Mouse (Mus musculus) heart, embryonic 15.5 days (tissue): ENCODE data around the gene Kdm2a. TPM values are rescaled to one million over a fixed set of nuclear protein-coding genes. Genes with fewer than 3 reads are reported as not detected.
A peak's percentile ranks its signal among the peaks of the same experiment; 100 is the strongest.

ENCODE experiments used
- ATAC-seq: fragments of 200-750 bp; cut with Nextera tagmentation; replicated peaks from 2 replicates; pipeline ENCODE4 v1.8.0; 2017; ENCODE audit warnings: low read depth, moderate TSS enrichment; ENCODE audit not compliant: insufficient number of reproducible peaks, insufficient read depth, low FRiP score
- H3K27ac ChIP-seq: fragments of 300-500 bp; sonication (generic); 2 replicates; pipeline ENCODE4 v1.5.1; 2015; ENCODE audit warnings: mild to moderate bottlenecking, inconsistent platforms
- H3K27me3 ChIP-seq: fragments of 300-500 bp; sonication (generic); 2 replicates; pipeline ENCODE4 v1.6.1; 2015; ENCODE audit warnings: inconsistent platforms
- H3K36me3 ChIP-seq: fragments of 300-500 bp; sonication (generic); 2 replicates; pipeline ENCODE4 v1.6.1; 2015; ENCODE audit warnings: mild to moderate bottlenecking, inconsistent platforms
- H3K4me1 ChIP-seq: fragments of 300-500 bp; sonication (generic); replicated peaks from 2 replicates; pipeline ENCODE4 v1.6.1; 2015; ENCODE audit warnings: inconsistent platforms
- H3K4me2 ChIP-seq: fragments of 300-500 bp; sonication (generic); 2 replicates; pipeline ENCODE4 v1.6.1; 2015; ENCODE audit warnings: inconsistent platforms, mild to moderate bottlenecking, moderate library complexity
- H3K4me3 ChIP-seq: fragments of 300-500 bp; sonication (generic); 2 replicates; pipeline ENCODE4 v1.5.1; 2015; ENCODE audit warnings: mild to moderate bottlenecking, inconsistent platforms
- H3K9ac ChIP-seq: fragments of 300-500 bp; sonication (generic); 2 replicates; pipeline ENCODE4 v1.6.1; 2015; ENCODE audit warnings: mild to moderate bottlenecking, inconsistent platforms
- H3K9me3 ChIP-seq: fragments of 300-500 bp; sonication (generic); replicated peaks from 2 replicates; pipeline ENCODE4 v1.6.1; 2016; ENCODE audit warnings: inconsistent platforms
- WGBS: fragments of 180-500 bp; shearing (Covaris S2); methylation state at CpG from one replicate; pipeline ENCODE4 v1.1.7; 2015; ENCODE audit warnings: mixed read lengths; 5-methylcytosine and 5-hydroxymethylcytosine counted together
- polyA plus RNA-seq: library from polyadenylated mRNA; unstranded; fragments of >200 nt; fragmentation: Nextera tagmentation; extraction: Ambion mirVana; gene quantifications from 2 replicates; pipeline ENCODE4 v1.2.1, GENCODE M21; 2015

Kdm2a gene
- polyA plus RNA-seq, 1 experiment from 2014 or later = 29.5 TPM

DNA sequence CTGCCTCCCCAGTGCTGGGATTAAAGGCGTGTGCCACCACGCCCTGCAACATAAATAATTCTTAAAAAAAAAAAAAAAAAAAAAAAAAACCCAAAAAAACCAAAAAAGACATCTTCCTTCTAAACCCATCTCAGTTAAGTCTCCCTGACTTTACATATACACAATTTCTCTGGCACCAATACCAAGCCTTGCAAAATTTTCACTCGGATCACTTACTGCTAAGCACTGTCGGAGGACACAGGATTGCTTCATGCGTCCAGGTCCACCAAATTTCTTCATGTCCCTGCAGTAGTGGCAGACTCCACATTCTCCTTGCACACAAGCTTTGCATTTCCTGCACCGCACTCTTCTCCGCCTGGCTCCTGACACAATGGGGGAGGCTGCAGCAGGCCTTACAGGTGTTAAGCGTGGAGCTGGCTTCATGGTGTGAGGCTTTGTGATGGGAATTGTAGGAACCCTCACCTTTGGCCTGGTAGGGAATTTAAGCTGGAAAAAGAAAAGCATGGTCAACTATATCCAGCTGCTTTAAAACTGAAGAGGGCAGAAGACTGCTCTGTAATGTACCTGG lies 69.3 kb downstream of the Kdm2a start:
- no peak for ATAC-seq
- Histone ChIP-seq H3K9ac (no peak overlapping the region), H3K27me3 (no peaks in the 10 kb centered on the region), H3K9me3 (no peaks in the 10 kb centered on the region), H3K27ac (no peak overlapping the region), H3K4me3 (no peak overlapping the region), H3K4me1 (peaks cover 14% of the 10 kb centered on the region), H3K36me3 (peaks cover 69% of the 10 kb centered on the region), H3K4me2 (no peak overlapping the region)
- WGBS = 91% methylated on average over 8 of the region's 8 CpGs

DNA sequence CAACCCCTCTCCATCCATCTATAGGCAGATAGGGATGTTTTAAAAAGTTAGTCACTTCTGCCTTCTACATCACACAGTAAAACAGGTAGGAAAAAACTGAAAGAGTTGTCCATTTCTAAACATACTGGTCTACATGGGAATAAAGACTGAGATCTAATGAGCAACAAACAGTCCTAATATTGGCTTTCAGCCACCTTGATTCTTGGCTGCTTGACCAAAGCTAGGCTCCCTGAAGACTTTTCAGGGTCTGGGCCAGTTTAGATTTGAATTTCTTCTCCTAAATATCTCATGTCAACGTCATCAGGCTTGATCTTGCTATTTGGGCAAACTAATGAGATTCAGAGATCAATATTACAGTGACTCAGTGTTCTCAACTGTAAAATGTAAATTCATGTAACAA lies 71.2 kb downstream of the Kdm2a start:
- Histone ChIP-seq H3K9me3 (no peaks in the 10 kb centered on the region), H3K4me3 (no peak overlapping the region), H3K4me1 (peaks cover 6% of the 10 kb centered on the region), H3K27me3 (no peaks in the 10 kb centered on the region), H3K27ac (no peak overlapping the region), H3K36me3 (peaks cover 88% of the 10 kb centered on the region), H3K4me2 (no peak overlapping the region), H3K9ac (no peak overlapping the region)
- no peak for ATAC-seq
- WGBS = 67% methylated on average over 1 of the region's 1 CpGs

DNA sequence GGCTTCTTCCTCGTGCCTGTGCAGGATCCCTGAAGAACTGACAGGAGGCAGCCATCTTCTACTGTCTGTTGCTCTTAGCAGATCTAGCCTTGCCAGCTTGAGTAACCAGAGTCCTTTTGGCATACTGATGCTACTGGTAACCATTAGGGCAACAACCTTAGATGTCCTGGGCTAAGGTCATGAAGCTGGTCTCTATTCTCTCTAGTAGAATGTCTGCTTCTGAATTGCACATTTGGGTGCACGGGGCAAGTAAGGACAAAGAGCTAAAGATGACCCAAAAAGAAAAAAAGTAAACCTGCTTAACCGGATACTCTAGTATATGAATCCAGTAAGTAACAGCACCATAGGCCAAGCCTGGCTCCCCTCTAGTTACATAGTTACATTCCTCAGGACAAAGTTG lies 72.0 kb downstream of the Kdm2a start:
- Histone ChIP-seq H3K27me3 (no peaks in the 10 kb centered on the region), H3K4me2 (no peak overlapping the region), H3K9ac (no peak overlapping the region), H3K36me3 (peaks cover 91% of the 10 kb centered on the region), H3K9me3 (no peaks in the 10 kb centered on the region), H3K4me3 (no peak overlapping the region), H3K4me1 (no peaks in the 10 kb centered on the region), H3K27ac (no peak overlapping the region)
- ATAC-seq = no peak
- WGBS = 80% methylated on average over 3 of the region's 3 CpGs

DNA sequence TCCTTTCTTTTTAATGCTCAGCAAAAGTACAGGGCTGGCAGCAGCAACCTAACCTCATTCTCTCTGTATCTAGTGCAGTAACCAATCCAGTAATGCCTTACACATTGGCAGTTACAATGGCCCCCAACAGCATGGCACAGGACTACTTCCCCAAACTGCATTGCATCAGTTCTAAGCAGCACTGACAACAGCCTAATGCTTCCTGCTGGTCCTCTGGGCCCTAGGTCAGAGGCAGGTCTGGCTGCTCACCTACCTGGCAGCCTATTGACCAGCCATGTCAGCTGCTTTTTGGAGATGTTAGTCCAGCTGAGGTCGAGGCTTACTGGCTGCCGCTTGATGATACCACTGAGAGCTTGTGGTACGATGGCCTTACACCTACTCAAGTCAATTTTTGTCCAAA lies 76.0 kb downstream of the Kdm2a start:
- whole genome bisulfite sequencing = 96% methylated on average over 3 of the region's 3 CpGs
- H3K4me1 ChIP-seq = peaks cover 7% of the 10 kb centered on the region; the same call in 1 of the 2 replicates
- H3K4me3 ChIP-seq = no peak overlapping the region
- no peak overlapping the region for H3K9ac ChIP-seq
- H3K27me3 ChIP-seq = no peaks in the 10 kb centered on the region
- H3K36me3 ChIP-seq = peaks cover 97% of the 10 kb centered on the region
- no peak for ATAC-seq
- H3K9me3 ChIP-seq = no peaks in the 10 kb centered on the region
- H3K27ac ChIP-seq = no peak overlapping the region
- no peak overlapping the region for H3K4me2 ChIP-seq

DNA sequence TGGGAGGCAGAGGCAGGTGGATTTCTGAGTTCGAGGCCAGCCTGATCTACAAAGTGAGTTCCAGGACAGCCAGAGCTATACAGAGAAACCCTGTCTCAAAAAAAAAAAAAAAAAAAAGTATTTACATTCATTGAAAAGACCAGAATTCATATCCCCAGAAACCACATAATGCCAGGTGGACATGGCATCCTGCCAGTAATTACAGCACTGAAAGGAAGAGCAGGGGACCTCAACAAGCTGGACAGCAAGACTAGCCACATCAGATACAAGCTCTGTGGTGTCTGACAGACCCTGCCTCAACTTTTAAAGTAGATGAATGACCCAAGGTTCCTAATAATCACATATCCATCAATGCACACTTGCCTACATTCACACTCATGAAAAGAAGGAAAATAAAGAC lies 76.5 kb downstream of the Kdm2a start:
- Histone ChIP-seq H3K4me3 (no peak overlapping the region), H3K9me3 (no peaks in the 10 kb centered on the region), H3K4me1 (peaks cover 7% of the 10 kb centered on the region; the same call in 1 of the 2 replicates), H3K4me2 (no peak overlapping the region), H3K36me3 (peaks cover 94% of the 10 kb centered on the region), H3K27me3 (no peaks in the 10 kb centered on the region), H3K9ac (no peak overlapping the region), H3K27ac (no peak overlapping the region)
- WGBS = 86% methylated on average over 1 of the region's 1 CpGs
- no peak for ATAC-seq

DNA sequence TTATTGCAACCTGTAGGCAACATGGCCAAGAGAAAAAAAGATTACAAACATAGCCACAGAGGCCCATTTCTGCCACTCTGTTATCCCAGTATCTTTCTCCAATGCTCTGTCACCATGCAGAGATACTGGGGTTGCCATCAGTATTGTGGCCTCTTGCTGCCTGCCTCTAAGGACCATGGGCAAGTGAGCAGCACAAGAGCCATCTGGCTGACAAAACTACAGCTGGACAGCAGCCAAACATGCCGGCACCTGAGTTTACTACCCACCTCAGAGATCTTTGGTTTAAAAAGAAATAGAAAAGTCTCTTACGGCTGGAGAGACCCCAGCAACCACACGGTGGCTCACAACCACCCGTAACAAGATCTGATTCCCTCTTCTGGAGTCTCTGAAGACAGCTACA lies 78.8 kb downstream of the Kdm2a start:
- no peak overlapping the region for H3K27ac ChIP-seq
- H3K4me2 ChIP-seq = no peak overlapping the region
- H3K9me3 ChIP-seq = no peaks in the 10 kb centered on the region
- WGBS = 47% methylated on average over 4 of the region's 4 CpGs
- peaks cover 70% of the 10 kb centered on the region for H3K36me3 ChIP-seq
- ATAC-seq = no peak
- H3K4me3 ChIP-seq = no peak overlapping the region
- H3K4me1 ChIP-seq = peaks cover 19% of the 10 kb centered on the region
- H3K27me3 ChIP-seq = no peaks in the 10 kb centered on the region
- H3K9ac ChIP-seq = no peak overlapping the region

DNA sequence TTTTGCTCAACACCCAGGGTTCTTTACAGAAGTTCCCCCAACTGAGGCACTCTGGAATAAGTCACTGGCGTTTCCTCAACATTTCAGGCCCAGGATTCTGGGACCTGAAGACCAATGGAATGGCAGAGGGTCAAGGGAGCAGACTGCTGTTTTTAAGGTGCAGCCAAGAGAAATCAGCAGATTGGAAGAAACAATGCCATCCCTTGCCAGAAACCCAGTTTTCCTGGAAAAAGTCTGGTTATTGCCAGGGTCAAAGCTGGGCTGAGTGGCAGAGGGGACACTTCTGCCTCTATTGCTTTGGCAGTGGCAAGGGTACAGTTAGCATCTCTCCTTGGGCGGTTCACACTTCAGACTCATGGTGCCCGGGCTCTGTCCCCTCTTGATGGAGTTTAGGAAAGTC lies 80.9 kb downstream of the Kdm2a start:
- Histone ChIP-seq H3K4me3 (no peak overlapping the region), H3K27ac (no peak overlapping the region), H3K4me1 (peaks cover 19% of the 10 kb centered on the region), H3K9me3 (no peaks in the 10 kb centered on the region), H3K36me3 (peaks cover 49% of the 10 kb centered on the region), H3K4me2 (no peak overlapping the region), H3K27me3 (no peaks in the 10 kb centered on the region), H3K9ac (no peak overlapping the region)
- WGBS = 85% methylated on average over 3 of the region's 3 CpGs
- ATAC-seq = no peak

DNA sequence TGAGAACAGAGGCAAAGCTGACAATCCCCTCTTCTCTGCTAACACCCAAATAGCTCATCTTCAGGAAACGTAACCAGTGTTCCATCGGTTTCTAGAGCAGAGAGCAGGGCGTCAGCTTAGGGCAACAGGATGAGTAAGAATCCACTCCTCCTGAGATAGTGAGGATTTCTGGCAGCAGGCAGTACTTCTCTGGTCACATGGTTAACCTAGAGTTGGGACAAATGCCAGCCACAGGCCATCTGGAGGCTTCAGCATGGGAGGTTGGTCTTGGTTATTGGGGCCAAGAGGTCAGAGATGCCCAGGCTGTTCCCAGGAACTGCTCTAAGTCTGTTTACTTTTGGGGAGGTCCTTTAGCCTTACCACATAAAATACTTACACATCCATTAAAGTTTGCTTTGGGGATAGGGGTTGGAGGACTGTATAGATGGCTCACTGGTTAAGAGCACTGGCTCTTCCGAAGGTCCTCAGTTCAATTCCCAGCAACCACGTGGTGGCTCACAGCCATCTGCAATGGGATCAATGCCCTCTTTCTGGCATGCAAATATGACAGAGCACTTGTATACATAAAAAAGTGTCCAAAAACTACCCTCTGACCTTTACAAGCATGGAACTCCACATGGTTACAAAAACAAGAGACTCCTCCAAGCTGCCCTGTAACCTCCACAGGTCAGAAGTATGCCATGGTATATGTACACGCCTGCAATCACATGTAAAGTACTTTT lies 82.7 kb downstream of the Kdm2a start:
- Histone ChIP-seq H3K4me3 (no peak overlapping the region), H3K4me1 (peaks cover 19% of the 10 kb centered on the region), H3K27ac (peak overlapping the region; percentile 55), H3K4me2 (no peak overlapping the region), H3K9me3 (no peaks in the 10 kb centered on the region), H3K27me3 (no peaks in the 10 kb centered on the region), H3K9ac (no peak overlapping the region), H3K36me3 (peaks cover 33% of the 10 kb centered on the region)
- 54% methylated on average over 6 of the region's 6 CpGs for WGBS
- ATAC-seq = peak; percentile 71; the same call in 1 of the 2 replicates

DNA sequence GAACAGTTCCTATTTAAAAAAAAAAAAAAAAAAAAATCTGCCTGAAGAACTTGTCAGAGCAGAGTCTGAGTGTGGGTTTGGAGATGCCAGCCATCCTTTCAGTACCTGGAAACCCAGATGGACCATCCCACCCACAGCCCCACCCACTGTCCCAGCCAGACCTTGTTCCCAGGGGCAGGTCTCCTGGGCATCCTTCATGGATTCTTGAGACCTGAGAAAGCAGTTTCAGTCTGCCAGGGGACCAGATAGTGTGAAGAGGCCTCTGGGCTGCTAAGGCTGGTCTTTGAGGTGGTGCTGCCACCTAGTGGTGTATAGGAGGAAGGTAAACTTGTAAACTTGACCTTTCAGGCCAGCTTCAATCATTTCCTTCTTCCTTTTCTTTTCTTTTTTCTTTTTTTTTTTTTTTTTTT lies 88.3 kb downstream of the Kdm2a start:
- no peak overlapping the region for H3K4me3 ChIP-seq
- no peaks in the 10 kb centered on the region for H3K27me3 ChIP-seq
- no peaks in the 10 kb centered on the region for H3K9me3 ChIP-seq
- no peak for ATAC-seq
- no peaks in the 10 kb centered on the region for H3K36me3 ChIP-seq
- H3K4me2 ChIP-seq = no peak overlapping the region
- H3K9ac ChIP-seq = no peak overlapping the region
- no peak overlapping the region for H3K27ac ChIP-seq
- peaks cover 16% of the 10 kb centered on the region for H3K4me1 ChIP-seq

DNA sequence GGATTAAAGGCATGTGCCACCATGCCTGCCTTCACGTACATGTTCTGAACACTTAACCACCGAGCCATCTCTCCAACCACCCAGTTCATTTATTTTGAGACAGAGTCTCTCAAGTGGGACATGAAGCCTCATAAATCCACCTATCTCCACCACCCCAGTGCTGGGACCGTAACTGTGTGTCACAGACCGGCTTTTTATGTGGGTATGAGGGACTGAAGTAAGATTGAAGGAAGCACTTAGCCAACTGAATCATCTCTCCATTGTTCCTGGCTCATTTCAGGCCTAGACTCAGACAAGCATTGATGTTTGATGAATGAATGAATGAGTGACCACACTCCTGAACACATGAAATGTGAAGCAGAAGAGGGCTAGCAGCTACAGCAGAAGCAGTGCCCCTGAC lies 88.8 kb downstream of the Kdm2a start:
- no peak overlapping the region for H3K27ac ChIP-seq
- H3K9me3 ChIP-seq = no peaks in the 10 kb centered on the region
- H3K4me3 ChIP-seq = no peak overlapping the region
- H3K27me3 ChIP-seq = no peaks in the 10 kb centered on the region
- no peak overlapping the region for H3K9ac ChIP-seq
- ATAC-seq = no peak
- no peaks in the 10 kb centered on the region for H3K36me3 ChIP-seq
- H3K4me1 ChIP-seq = peaks cover 20% of the 10 kb centered on the region
- no peak overlapping the region for H3K4me2 ChIP-seq
- 89% methylated on average over 4 of the region's 4 CpGs for WGBS

DNA sequence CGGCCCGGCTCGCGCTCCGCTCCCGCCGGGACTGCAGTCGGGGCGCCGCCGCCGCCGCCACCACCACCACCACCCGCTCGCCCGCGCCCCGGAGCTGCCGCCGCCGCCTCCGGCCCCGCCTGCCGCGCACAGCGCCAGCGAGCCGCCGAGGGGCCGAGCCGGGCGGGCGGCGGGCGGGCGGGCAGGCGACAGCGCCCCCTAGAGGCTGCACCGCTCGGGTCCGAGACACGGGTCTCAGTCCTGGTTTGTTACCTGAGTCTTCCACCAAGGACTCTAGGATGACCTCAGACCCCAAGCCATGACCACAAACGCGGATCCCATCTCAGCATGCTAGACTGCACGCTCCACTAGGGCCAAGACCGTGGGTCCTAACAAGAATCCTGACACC lies 91.9 kb downstream of the Kdm2a start, which contains the start of gene Grk2:
Gene Grk2 (minus strand): TSS at position 33 of the 388 bp plus-strand sequence.
- H3K4me3 ChIP-seq = peak within 1 kb of the TSS; percentile 70
- H3K27me3 ChIP-seq = no peaks in the 10 kb centered on the region
- H3K9me3 ChIP-seq = no peaks in the 10 kb centered on the region
- peak within 1 kb of the TSS; percentile 96 for H3K9ac ChIP-seq
- ATAC-seq = peak; percentile 77
- no peaks in the 10 kb centered on the region for H3K36me3 ChIP-seq
- H3K4me2 ChIP-seq = peak within 1 kb of the TSS; percentile 83
- under 1% methylated on average over 26 of the region's 46 CpGs for WGBS
- H3K4me1 ChIP-seq = peaks cover 51% of the 10 kb centered on the region
- H3K27ac ChIP-seq = peak within 1 kb of the TSS; percentile 74
